Mouse (Mus musculus) limb, embryonic 15.5 days (tissue): ENCODE results near the gene R3hdm4. TPM values are rescaled to one million over a fixed set of nuclear protein-coding genes. Genes with fewer than 3 reads are reported as not detected.
A peak's percentile ranks its signal among the peaks of the same experiment; 100 is the strongest.

Experiments
- ATAC-seq: fragments of 200-750 bp; cut with Nextera tagmentation; 2 replicates; pipeline ENCODE4 v1.8.0; 2017; ENCODE audit warnings: low read depth, moderate TSS enrichment; ENCODE audit not compliant: insufficient number of reproducible peaks, low FRiP score, low TSS enrichment
- H3K27ac ChIP-seq: fragments of 300-500 bp; sonication (generic); 2 replicates; pipeline ENCODE4 v1.5.1; 2015; ENCODE audit warnings: moderate library complexity, mild to moderate bottlenecking, inconsistent platforms
- H3K27me3 ChIP-seq: fragments of 300-500 bp; sonication (generic); 2 replicates; pipeline ENCODE4 v1.6.1; 2015; ENCODE audit warnings: inconsistent platforms
- H3K36me3 ChIP-seq: fragments of 300-500 bp; sonication (generic); 2 replicates; pipeline ENCODE4 v1.6.1; 2015; ENCODE audit warnings: inconsistent platforms
- H3K4me1 ChIP-seq: fragments of 300-500 bp; sonication (generic); 2 replicates; pipeline ENCODE4 v1.6.1; 2015; ENCODE audit warnings: inconsistent platforms
- H3K4me2 ChIP-seq: fragments of 300-500 bp; sonication (generic); 2 replicates; pipeline ENCODE4 v1.6.1; 2015; ENCODE audit warnings: mild to moderate bottlenecking, inconsistent platforms
- H3K4me3 ChIP-seq: fragments of 300-500 bp; sonication (generic); 2 replicates; pipeline ENCODE4 v1.5.1; 2015; ENCODE audit warnings: mild to moderate bottlenecking, inconsistent platforms
- H3K9ac ChIP-seq: fragments of 300-500 bp; sonication (generic); 2 replicates; pipeline ENCODE4 v1.6.1; 2015; ENCODE audit warnings: inconsistent platforms
- H3K9me3 ChIP-seq: fragments of 300-500 bp; sonication (generic); 2 replicates; pipeline ENCODE4 v1.6.1; 2016; ENCODE audit warnings: inconsistent platforms
- WGBS: fragments of 180-500 bp; shearing (Covaris S2); methylation state at CpG from one replicate; pipeline ENCODE4 v1.1.7; 2015; 5-methylcytosine and 5-hydroxymethylcytosine counted together
- polyA plus RNA-seq: library from polyadenylated mRNA; unstranded; fragments of >200 nt; fragmentation: Nextera tagmentation; extraction: Ambion mirVana; gene quantifications from 2 replicates; pipeline ENCODE4 v1.2.1, GENCODE M21; 2015

R3hdm4 gene
- polyA plus RNA-seq, 1 experiment from 2014 or later, result 161 TPM

DNA sequence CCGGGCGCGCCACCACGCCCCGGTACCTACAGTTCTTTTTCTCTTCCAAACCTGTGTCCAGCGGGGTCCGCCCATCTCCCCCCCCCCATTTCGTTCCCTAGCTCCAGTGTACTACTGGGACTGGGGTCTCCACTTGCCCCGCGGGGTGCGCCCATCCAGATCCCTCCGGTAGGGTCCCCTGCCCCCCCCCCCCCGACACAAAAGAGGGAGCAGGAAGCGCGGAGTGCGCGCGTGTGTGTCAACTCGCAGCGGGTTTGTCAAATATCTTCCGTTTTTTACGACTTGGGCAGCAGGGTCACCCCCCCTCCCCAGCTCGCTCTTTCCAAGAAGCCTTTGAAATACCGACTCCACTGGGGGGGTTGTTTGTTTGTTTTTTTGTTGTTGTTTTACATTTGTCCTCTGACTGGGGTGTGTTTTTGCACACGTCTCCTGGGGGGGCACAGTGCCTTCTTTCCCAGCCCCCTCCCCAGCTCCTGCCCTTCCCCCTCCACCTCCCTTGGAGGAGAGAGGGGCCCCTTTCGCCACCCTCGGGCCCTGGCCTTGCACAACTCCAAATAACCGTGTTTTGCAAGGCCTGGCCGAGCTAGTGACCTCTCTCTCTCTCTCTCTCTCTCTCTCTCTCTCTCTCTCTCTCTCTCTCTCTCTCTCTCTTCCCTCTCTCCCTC is 7.2 kb upstream of the R3hdm4 start:
- Histone ChIP-seq H3K36me3 (peaks cover 20% of the 10 kb centered on the region), H3K27ac (peak overlapping the region; percentile 95), H3K4me3 (peak overlapping the region; percentile 96), H3K9me3 (no peaks in the 10 kb centered on the region), H3K4me1 (peaks cover 69% of the 10 kb centered on the region), H3K27me3 (peaks cover 7% of the 10 kb centered on the region), H3K9ac (peak overlapping the region; percentile 85), H3K4me2 (peak overlapping the region; percentile 93)
- no peak for ATAC-seq
- 1% methylated on average over 28 of the region's 29 CpGs for WGBS

DNA sequence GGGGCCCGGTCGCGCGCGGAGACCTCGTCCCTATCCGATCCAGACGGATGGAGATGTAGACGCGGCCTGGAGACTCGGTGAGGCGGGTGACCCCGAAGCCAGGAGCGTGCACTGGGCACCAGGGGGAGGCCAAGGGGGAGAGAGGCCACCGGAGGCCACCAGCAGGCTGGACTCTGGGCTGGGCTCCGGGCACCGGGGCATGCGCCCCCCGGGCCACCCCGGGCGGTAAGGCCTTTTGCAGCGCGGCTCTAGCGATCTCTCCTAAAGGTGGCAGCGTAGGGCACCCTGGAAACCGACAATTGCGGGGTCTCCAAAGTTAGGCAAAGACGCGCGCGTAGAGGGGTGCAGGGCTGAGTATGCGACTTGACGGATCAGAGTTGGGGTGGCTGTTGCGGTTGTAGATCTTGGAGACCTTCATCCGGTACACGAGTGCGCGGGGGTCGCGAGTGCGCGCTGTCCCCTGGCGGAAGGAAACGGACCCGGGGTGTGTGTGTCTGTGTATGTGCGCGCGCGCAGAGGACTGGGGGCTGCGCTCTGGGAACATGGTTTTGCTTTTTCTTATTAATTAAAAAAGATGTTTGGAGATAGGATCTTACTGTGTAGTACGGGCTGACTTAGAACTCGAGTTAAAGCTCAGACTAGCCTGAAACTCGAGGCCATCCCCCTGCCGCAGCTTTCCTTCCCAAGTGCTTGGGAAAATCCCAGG is 6.5 kb upstream of the R3hdm4 start:
- Histone ChIP-seq H3K4me2 (peak overlapping the region; percentile 93), H3K36me3 (peaks cover 16% of the 10 kb centered on the region), H3K4me1 (peaks cover 62% of the 10 kb centered on the region), H3K9ac (peak overlapping the region; percentile 85), H3K4me3 (peak overlapping the region; percentile 96), H3K27ac (peak overlapping the region; percentile 95), H3K27me3 (peaks cover 14% of the 10 kb centered on the region), H3K9me3 (no peaks in the 10 kb centered on the region)
- ATAC-seq, result peak; percentile 6; the same call in 1 of the 2 replicates
- WGBS, result under 1% methylated on average over 54 of the region's 54 CpGs

DNA sequence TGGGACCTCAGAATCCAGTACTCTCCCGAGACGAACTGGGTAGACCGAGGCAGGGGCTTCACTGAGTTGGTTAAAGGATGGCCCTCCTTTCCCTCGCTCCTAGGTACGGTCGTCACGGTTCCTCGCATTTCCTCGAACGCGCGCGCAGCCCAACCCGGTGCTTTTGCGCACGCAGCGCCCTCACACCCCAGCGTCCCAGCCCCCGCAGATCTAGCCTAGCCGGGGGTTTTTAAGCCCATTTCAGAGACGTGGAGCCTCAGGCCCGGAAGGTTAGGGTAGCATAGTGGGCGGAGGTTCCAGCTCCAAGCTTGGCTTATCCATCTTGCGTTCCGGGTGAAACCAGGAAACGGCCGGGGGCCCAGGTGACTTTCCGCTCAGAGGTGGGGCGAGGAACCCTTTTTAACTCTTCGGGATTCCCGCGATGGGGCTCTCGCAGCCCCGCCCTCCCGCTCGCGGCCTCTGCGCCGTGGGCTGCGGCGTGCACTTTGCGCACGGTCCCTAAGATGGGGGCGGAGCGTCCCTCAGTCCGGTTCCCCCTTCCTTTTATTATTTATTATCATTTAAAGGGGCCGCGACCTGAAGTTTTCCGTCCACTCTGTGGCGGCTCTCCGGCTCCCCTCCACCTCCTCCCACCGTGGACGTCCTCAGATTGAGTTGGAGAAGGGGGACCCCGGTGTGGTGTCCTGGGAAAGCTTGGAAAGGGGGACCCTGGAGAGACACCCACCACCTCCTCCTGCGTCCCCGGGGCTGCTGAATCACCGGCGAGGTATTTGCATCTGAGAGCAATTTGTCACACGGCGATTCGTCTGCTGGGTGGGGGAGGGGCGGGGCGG is 5.7 kb upstream of the R3hdm4 start, which contains the start of gene Arid3a:
Arid3a (plus strand) TSS at position 553 of the 833 bp plus-strand sequence.
- H3K4me2 ChIP-seq, result peak within 1 kb of the TSS; percentile 93
- peaks cover 56% of the 10 kb centered on the region for H3K4me1 ChIP-seq
- under 1% methylated on average over 63 of the region's 63 CpGs for WGBS
- peak within 1 kb of the TSS; percentile 95 for H3K27ac ChIP-seq
- H3K9ac ChIP-seq, result peak within 1 kb of the TSS; percentile 85
- H3K36me3 ChIP-seq, result peaks cover 11% of the 10 kb centered on the region
- peaks cover 21% of the 10 kb centered on the region for H3K27me3 ChIP-seq
- H3K9me3 ChIP-seq, result no peaks in the 10 kb centered on the region
- H3K4me3 ChIP-seq, result peak within 1 kb of the TSS; percentile 96
- peak; percentile 74 for ATAC-seq

DNA sequence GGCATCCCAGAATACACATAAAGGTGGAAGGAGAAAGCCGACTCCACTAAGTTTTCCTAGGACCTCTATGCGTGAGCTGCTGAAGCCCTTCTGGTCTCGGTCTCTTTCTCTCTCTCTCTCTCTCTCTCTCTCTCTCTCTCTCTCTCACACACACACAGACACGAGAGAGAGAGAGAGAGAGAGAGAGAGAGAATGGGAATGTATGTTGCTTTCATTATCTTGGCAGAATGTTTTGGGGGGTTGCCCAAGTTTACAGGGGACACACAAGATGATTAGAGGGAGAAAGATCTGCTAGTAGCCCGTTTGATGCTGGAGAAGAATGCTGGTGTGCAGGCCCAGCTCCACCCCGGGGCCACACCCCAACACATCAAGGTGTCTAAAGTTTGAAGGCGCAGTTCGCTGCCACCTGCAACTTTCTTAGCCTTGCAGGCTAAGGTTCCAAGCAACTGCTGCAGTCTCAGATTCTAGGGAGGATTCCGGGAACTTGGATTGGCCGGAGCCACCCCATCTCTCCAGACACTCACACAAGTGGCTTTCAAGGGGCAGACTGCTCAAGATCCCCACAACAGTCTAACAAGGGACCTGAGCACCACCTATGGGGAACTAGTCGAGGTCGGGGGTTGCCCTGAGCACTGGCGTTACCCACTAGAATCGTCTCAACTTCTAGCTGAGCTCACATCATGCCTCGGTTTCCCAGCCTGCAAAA is 4.9 kb upstream of the R3hdm4 start:
- H3K4me1 ChIP-seq, result peaks cover 58% of the 10 kb centered on the region
- peak overlapping the region; percentile 85 for H3K9ac ChIP-seq
- peaks cover 29% of the 10 kb centered on the region for H3K27me3 ChIP-seq
- peak overlapping the region; percentile 95 for H3K27ac ChIP-seq
- 7% methylated on average over 15 of the region's 15 CpGs for WGBS
- peak overlapping the region; percentile 93 for H3K4me2 ChIP-seq
- ATAC-seq, result no peak
- no peaks in the 10 kb centered on the region for H3K9me3 ChIP-seq
- H3K4me3 ChIP-seq, result peak overlapping the region; percentile 96
- H3K36me3 ChIP-seq, result peaks cover 5% of the 10 kb centered on the region

DNA sequence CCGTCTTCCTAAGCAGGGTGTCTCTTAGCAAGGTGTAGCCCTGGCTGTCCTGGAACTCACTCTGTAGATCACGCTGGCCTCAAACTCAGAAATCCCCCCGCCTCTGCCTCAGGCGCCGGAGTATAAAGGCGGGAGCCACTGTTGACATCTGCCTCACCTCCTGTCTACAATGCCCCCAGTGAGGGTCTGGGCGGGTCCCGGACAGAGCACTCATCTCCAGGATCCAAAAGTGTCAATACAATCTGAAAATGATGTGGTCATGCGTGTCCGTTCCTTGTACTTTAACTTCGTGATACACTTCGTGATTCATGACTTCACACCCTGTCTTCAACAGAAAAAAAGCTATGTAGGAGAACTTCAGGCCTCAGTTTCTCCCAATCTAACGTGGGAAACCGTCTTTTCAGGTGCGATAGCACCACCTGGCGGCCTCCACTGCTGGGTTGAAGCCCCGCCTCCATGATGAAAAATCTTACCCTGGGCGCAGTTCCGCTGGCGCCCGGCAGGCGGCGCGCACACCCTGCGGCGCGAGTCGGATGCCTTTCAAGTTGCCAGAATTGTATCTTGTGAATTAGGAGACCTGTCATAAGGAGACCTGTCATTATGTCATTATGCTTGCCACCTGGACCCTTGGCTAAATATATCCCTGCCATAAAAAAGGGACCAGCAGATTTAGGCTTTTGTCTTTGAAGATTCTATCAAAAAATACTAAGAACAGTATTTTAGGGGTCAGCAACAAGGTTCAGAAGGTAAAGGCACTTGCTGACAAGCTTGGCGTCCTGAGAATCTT is 4.2 kb upstream of the R3hdm4 start:
- peak overlapping the region; percentile 96; the same call in 1 of the 2 replicates for H3K4me3 ChIP-seq
- peaks cover 55% of the 10 kb centered on the region for H3K4me1 ChIP-seq
- no peaks in the 10 kb centered on the region for H3K9me3 ChIP-seq
- H3K36me3 ChIP-seq, result no peaks in the 10 kb centered on the region
- H3K27me3 ChIP-seq, result peaks cover 36% of the 10 kb centered on the region
- H3K27ac ChIP-seq, result 0 out of 2 replicates have a peak overlapping the region, but pooled peaks have one; percentile 95
- H3K9ac ChIP-seq, result no peak overlapping the region
- ATAC-seq, result no peak
- 11% methylated on average over 29 of the region's 29 CpGs for WGBS
- H3K4me2 ChIP-seq, result peak overlapping the region; percentile 93; the same call in 1 of the 2 replicates

DNA sequence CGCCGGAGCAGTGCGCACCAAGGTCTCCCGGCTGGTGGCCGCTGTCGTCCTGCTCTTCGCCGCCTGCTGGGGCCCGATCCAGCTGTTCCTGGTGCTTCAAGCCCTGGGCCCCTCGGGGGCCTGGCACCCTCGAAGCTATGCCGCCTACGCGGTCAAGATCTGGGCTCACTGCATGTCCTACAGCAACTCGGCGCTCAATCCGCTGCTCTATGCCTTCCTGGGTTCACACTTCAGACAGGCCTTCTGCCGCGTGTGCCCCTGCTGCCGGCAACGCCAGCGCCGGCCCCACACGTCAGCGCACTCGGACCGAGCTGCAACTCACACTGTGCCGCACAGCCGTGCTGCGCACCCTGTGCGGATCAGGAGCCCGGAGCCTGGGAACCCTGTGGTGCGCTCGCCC is 564 bp upstream of the R3hdm4 start:
- Histone ChIP-seq H3K27me3 (peaks cover 65% of the 10 kb centered on the region), H3K4me1 (peaks cover 53% of the 10 kb centered on the region), H3K4me2 (peak overlapping the region; percentile 42), H3K27ac (no peak overlapping the region), H3K4me3 (peak overlapping the region; percentile 29), H3K36me3 (no peaks in the 10 kb centered on the region), H3K9ac (no peak overlapping the region), H3K9me3 (no peaks in the 10 kb centered on the region)
- 3% methylated on average over 34 of the region's 34 CpGs for WGBS
- ATAC-seq, result no peak

DNA sequence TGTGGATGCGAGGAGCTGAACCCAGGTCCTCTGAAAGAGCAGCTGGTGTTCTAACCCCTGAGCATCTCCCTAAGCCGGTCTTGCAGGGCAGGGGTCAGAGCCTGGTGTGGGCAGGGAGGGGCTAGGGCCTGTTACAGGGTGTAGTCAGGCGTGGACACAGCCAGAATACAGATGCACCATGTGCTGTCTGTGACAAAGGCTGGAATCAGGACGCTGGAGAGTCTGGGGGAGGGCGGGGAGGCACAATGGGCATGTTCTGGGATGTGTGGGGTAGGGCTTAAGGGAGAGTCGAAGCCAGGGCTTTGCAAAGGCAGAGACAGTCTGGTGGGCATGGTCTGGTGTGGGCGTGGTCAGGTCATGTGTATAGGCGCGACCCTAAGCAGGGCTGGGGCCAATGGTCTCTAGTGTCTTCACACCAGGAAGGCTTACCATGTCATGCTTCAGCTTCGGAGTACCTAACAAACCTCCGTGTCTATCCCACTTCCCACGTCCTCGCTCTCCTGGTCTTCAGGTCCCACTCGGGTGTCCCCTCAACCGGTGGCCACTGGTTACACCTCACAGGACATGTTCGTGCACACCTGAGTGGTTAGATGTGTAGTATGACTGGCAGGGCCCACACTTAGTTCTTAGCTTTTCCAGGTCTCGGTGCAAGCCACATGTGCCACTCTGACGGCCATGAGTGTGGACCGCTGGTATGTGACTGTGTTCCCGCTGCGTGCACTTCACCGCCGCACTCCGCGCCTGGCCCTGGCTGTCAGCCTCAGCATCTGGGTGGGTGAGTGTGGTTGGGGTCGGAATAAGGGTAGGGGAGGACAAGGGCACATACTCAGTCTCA is 735 bp downstream of the R3hdm4 start:
- no peak overlapping the region for H3K27ac ChIP-seq
- H3K27me3 ChIP-seq, result peaks cover 65% of the 10 kb centered on the region
- 24% methylated on average over 26 of the region's 26 CpGs for WGBS
- H3K36me3 ChIP-seq, result no peaks in the 10 kb centered on the region
- peak overlapping the region; percentile 29 for H3K4me3 ChIP-seq
- ATAC-seq, result 0 out of 2 replicates have a peak, but pooled peaks have one; percentile 10
- no peak overlapping the region for H3K9ac ChIP-seq
- no peaks in the 10 kb centered on the region for H3K9me3 ChIP-seq
- H3K4me2 ChIP-seq, result peak overlapping the region; percentile 42
- peaks cover 50% of the 10 kb centered on the region for H3K4me1 ChIP-seq

DNA sequence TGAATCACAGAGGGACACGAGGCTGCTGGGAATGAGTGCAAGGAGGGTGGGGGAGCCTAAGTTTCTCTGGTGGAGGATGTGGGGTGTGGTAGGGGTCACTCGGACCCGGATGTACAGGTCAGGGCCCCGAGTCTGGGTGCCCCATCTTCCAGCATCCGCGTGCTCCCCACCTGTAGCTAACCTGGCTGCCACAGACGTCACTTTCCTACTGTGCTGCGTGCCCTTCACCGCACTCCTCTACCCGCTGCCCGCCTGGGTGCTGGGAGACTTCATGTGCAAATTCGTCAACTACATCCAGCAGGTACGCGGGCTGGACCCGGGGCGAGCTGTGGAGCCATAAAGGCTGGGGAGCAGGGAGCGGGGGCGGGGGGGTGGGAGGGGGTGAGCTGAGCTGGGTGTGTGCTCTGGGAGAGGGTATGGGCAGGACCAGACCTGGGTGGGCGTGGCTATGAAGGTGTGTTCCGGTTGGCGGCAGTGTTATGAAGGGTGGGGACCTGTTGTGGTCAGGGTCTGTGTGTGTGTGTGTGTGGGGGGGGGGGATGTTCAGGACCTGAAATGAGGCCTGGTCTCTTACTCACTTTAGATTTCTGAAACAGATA is 1.7 kb downstream of the R3hdm4 start:
- Histone ChIP-seq H3K27me3 (peaks cover 65% of the 10 kb centered on the region), H3K4me1 (peaks cover 54% of the 10 kb centered on the region)

DNA sequence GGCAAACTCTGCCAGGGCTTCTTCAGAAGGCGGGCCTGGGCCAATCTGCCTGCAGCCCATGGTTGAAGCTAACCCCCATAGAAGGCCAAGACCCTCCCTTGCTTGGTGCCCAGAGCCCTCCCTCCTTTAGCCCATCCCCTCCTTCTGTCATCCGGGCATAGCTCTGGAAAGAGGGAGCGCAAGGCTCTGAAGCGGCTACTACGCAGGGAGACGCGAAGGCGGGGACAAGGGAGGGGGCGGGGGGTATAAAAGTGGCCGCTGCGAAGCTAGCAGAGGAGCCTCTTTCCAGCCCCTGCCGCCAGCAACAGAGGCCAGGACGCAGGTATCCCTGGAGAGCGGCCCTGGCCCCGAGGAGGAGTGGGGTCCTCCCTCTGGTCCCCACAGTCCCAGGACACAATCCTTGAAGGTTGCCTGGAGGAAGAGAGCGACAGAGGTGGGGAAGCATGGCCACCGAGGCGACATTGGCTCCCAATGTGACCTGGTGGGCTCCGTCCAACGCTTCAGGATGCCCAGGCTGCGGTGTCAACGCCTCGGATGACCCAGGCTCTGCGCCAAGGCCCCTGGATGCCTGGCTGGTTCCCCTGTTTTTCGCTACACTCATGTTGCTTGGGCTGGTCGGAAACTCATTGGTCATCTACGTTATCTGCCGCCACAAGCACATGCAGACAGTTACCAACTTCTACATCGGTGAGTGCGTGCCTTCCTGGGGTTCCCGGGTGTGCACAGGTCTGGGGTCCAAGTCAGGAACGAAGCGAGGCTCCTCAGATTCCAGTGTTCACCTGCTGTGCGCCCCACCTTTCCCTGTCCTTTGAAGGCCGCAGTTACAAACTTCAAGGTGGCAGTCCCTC is 2.6 kb downstream of the R3hdm4 start:
- no peak overlapping the region for H3K27ac ChIP-seq
- peak overlapping the region; percentile 32 for H3K4me2 ChIP-seq
- ATAC-seq, result no peak
- H3K9me3 ChIP-seq, result no peaks in the 10 kb centered on the region
- H3K4me1 ChIP-seq, result peaks cover 61% of the 10 kb centered on the region
- peaks cover under 1% of the 10 kb centered on the region for H3K36me3 ChIP-seq
- no peak overlapping the region for H3K9ac ChIP-seq
- 10% methylated on average over 35 of the region's 35 CpGs for WGBS
- H3K27me3 ChIP-seq, result peaks cover 61% of the 10 kb centered on the region
- H3K4me3 ChIP-seq, result peak overlapping the region; percentile 23

More for the DNA sequence above, 1.7 kb downstream of the R3hdm4 start:
- Histone ChIP-seq H3K36me3 (no peaks in the 10 kb centered on the region), H3K4me2 (peak overlapping the region; percentile 19), H3K4me3 (peak overlapping the region; percentile 20), H3K27ac (no peak overlapping the region), H3K9me3 (no peaks in the 10 kb centered on the region), H3K9ac (no peak overlapping the region)
- ATAC-seq, result no peak
- WGBS, result 4% methylated on average over 20 of the region's 21 CpGs
